8 mouse cellular contexts compared by ENCODE assay signal in the genomic region with DNA sequence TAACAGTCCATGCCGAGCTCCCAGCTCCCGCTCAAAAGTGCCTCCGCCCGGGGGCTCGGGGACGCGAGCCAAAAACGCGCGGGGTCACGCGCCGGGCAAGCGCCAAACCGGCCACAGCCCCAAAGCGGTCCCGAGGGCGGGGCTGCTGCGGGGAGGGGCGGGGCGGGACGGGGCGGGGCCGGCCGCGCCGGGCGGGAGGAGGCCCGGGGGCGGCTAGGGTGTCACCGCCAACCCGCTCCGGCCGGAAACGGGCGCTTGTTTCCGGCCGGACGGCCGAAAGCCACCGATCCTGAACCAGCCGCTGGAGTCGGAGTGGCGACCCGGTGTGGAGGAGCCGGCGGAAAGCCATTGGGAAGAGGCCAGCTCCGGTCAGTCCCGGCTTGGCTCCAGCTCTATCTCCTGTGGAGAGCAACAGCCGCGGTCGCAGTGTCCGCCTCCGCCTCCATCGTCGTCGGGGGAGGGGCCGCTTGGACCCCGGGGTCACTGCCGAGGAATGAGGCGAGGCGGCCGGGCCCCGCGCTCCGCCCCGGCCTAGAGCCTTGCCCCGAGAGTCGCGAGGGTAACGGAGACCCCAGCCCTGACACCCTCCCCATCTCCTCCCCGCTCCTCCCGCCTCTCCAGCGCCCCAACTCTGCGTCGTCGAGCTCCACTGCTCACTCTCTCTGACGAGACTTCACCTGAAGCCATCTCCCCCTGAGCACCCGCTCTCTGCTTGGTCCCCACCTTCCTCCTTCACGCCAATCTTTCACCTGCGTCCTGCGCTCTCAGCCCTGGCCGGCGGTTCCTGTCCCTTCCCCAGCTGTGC. TPM values are rescaled to one million over a fixed set of nuclear protein-coding genes. Genes with fewer than 3 reads are reported as not detected.
DNase-seq lines count a peak whose midpoint lies in the region; ATAC-seq and TF ChIP-seq lines count a peak whose summit lies in the region.

Gene Otud7b (plus strand): TSS at position 267 of the 805 bp plus-strand sequence.

- H3K4me3 ChIP-seq in embryonic facial prominence, embryonic 12.5 days: peak within 1 kb of the TSS; percentile 89
- H3K4me3 ChIP-seq in heart, adult 2 months: peak within 1 kb of the TSS; percentile 94
- peak within 1 kb of the TSS; percentile 98 for H3K4me3 ChIP-seq in kidney, adult 2 months (ENCODE audit: insufficient read depth, low read depth, low read length)
- peak within 1 kb of the TSS; percentile 62 for H3K4me3 ChIP-seq in limb, embryonic 14.5 days (replicated peaks; ENCODE audit: low read length)
- H3K4me3 ChIP-seq in midbrain, embryonic 16.5 days (ENCODE audit: low read depth, low read length): peak within 1 kb of the TSS; percentile 92

- H3K27ac ChIP-seq in embryonic facial prominence, embryonic 12.5 days: peak within 1 kb of the TSS; percentile 94
- peak within 1 kb of the TSS; percentile 94 for H3K27ac ChIP-seq in heart, adult 2 months
- H3K27ac ChIP-seq in kidney, adult 2 months (ENCODE audit: insufficient read depth, low read depth, low read length): peak within 1 kb of the TSS; percentile 94
- peak within 1 kb of the TSS; percentile 83 for H3K27ac ChIP-seq in limb, embryonic 14.5 days (replicated peaks; ENCODE audit: low read depth, low read length)
- H3K27ac ChIP-seq in midbrain, embryonic 16.5 days (ENCODE audit: low read length): peak within 1 kb of the TSS; percentile 76

- intact Hi-C loops in heart, adult 2 months (cut with DNase I): loop anchor here (2.0 kb wide), 1 partner anchor 46 kb away; the partner anchor contains the start of gene Vps45

- TF ChIP-seq CTCF in heart, adult 2 months (IDR thresholded peaks at IDR 0.05): no peak
- TF ChIP-seq CTCF in kidney, adult 2 months (conservative IDR thresholded peaks at IDR 0.05; ENCODE audit: insufficient read depth, insufficient read length, low read depth, low read length): no peak

- H3K4me2 ChIP-seq in embryonic facial prominence, embryonic 12.5 days (replicated peaks): peak within 1 kb of the TSS; percentile 85
- peak within 1 kb of the TSS; percentile 54 for H3K4me2 ChIP-seq in limb, embryonic 14.5 days (replicated peaks; ENCODE audit: low read depth, low read length, severe bottlenecking)
- peak within 1 kb of the TSS; percentile 94 for H3K4me2 ChIP-seq in midbrain, embryonic 16.5 days (ENCODE audit: low read length)

- no peak for TF ChIP-seq EP300 in heart, adult 2 months (IDR thresholded peaks at IDR 0.05; ENCODE audit: insufficient read depth, low read depth, low read length)

- no peaks in the 10 kb centered on the region for H3K27me3 ChIP-seq in embryonic facial prominence, embryonic 12.5 days
- no peaks in the 10 kb centered on the region for H3K27me3 ChIP-seq in heart, adult 2 months (ENCODE audit: control insufficient read depth, insufficient read depth, low read length)
- no peaks in the 10 kb centered on the region for H3K27me3 ChIP-seq in kidney, adult 2 months (replicated peaks; ENCODE audit: control insufficient read depth, insufficient read depth, low read length)
- H3K27me3 ChIP-seq in limb, embryonic 14.5 days (ENCODE audit: control insufficient read depth, insufficient read depth, low read length): no peaks in the 10 kb centered on the region
- no peaks in the 10 kb centered on the region for H3K27me3 ChIP-seq in midbrain, embryonic 16.5 days (ENCODE audit: control insufficient read depth, insufficient read depth, low read depth, low read length)

- H3K9ac ChIP-seq in embryonic facial prominence, embryonic 12.5 days: peak within 1 kb of the TSS; percentile 87
- H3K9ac ChIP-seq in heart, adult 2 months (ENCODE audit: low read depth, low read length): peak within 1 kb of the TSS; percentile 82
- peak within 1 kb of the TSS; percentile 81 for H3K9ac ChIP-seq in limb, embryonic 14.5 days (ENCODE audit: low read depth, low read length, severe bottlenecking)
- peak within 1 kb of the TSS; percentile 83 for H3K9ac ChIP-seq in midbrain, embryonic 16.5 days (ENCODE audit: low read depth, low read length)

- peak; percentile 79 for ATAC-seq in embryonic facial prominence, embryonic 12.5 days (ENCODE audit: insufficient number of reproducible peaks, insufficient read depth, low FRiP score, low TSS enrichment)
- peak; percentile 91 for ATAC-seq in limb, embryonic 14.5 days (ENCODE audit: low FRiP score, low read depth)
- ATAC-seq in midbrain, embryonic 16.5 days: peak; percentile 85

- H3K36me3 ChIP-seq in embryonic facial prominence, embryonic 12.5 days: no peaks in the 10 kb centered on the region
- H3K36me3 ChIP-seq in heart, adult 2 months (ENCODE audit: control insufficient read depth, insufficient read depth, low read length): peaks cover 14% of the 10 kb centered on the region
- no peaks in the 10 kb centered on the region for H3K36me3 ChIP-seq in kidney, adult 2 months (ENCODE audit: control insufficient read depth, insufficient read depth, low read length)
- H3K36me3 ChIP-seq in limb, embryonic 14.5 days (ENCODE audit: control insufficient read depth, insufficient read depth, low read length): 0 out of 2 replicates have a peak, but pooled peaks cover 4% of the 10 kb centered on the region
- H3K36me3 ChIP-seq in midbrain, embryonic 16.5 days (ENCODE audit: control insufficient read depth, insufficient read depth, low read length): no peaks in the 10 kb centered on the region

- peaks cover 2% of the 10 kb centered on the region; the same call in 1 of the 2 replicates for H3K79me2 ChIP-seq in heart, adult 2 months (replicated peaks; ENCODE audit: control insufficient read depth, insufficient read depth, low read length)

- peak; percentile 86 for DNase-seq in 3134 (ENCODE audit: extremely low read depth, insufficient read length, low spot score)
- DNase-seq in adrenal gland, postnatal 25 days: peak; percentile 85
- peak; percentile 89 for DNase-seq in heart, adult 2 months
- peak; percentile 89 for DNase-seq in kidney, adult 2 months
- DNase-seq in limb, embryonic 14.5 days (ENCODE audit: low spot score): peak; percentile 81
- peak; percentile 84 to 88 for DNase-seq in spleen, postnatal 10 days (ENCODE audit: low spot score in 2 of 2)

- peak; percentile 63 for TF ChIP-seq POLR2A in heart, adult 2 months (IDR thresholded peaks at IDR 0.05; ENCODE audit: insufficient read depth, low read depth, low read length)
- TF ChIP-seq POLR2A in kidney, adult 2 months (IDR thresholded peaks at IDR 0.05; ENCODE audit: low read depth, low read length): peak; percentile 59
- peak; percentile 53; the same call in 1 of the 2 replicates for TF ChIP-seq POLR2A in limb, embryonic 14.5 days (IDR thresholded peaks at IDR 0.05; ENCODE audit: borderline replicate concordance, extremely low read depth, insufficient read depth, insufficient read length)

- WGBS in embryonic facial prominence, embryonic 12.5 days: 1% methylated on average over 84 of the region's 84 CpGs
- under 1% methylated on average over 68 of the region's 84 CpGs for WGBS in heart, adult 2 months
- under 1% methylated on average over 82 of the region's 84 CpGs for WGBS in kidney, adult 2 months
- 1% methylated on average over 55 of the region's 84 CpGs for WGBS in limb, embryonic 14.5 days
- WGBS in midbrain, embryonic 16.5 days: under 1% methylated on average over 69 of the region's 84 CpGs

- H3K9me3 ChIP-seq in embryonic facial prominence, embryonic 12.5 days: no peaks in the 10 kb centered on the region
- H3K9me3 ChIP-seq in limb, embryonic 14.5 days (ENCODE audit: control insufficient read depth, low read length): no peaks in the 10 kb centered on the region
- H3K9me3 ChIP-seq in midbrain, embryonic 16.5 days (replicated peaks; ENCODE audit: control insufficient read depth, low read length, poor library complexity, severe bottlenecking): no peaks in the 10 kb centered on the region

- H3K4me1 ChIP-seq in embryonic facial prominence, embryonic 12.5 days: peaks cover 19% of the 10 kb centered on the region; the same call in 1 of the 2 replicates
- peaks cover 5% of the 10 kb centered on the region for H3K4me1 ChIP-seq in heart, adult 2 months (ENCODE audit: control insufficient read depth, insufficient read depth, low read length)
- no peaks in the 10 kb centered on the region; the same call in 1 of the 2 replicates for H3K4me1 ChIP-seq in kidney, adult 2 months (ENCODE audit: control insufficient read depth, insufficient read depth, low read length)
- peaks cover 16% of the 10 kb centered on the region for H3K4me1 ChIP-seq in limb, embryonic 14.5 days (ENCODE audit: control insufficient read depth, insufficient read depth, low read length)
- peaks cover 14% of the 10 kb centered on the region for H3K4me1 ChIP-seq in midbrain, embryonic 16.5 days (ENCODE audit: control insufficient read depth, insufficient read depth, low read length)

RNA-seq across cellular contexts. Expression of gene Otud7b, which starts in this region (rescaled TPM):
- total RNA-seq in adrenal gland, postnatal 25 days (2021): 25.8 and 40.5 TPM in 2 replicates
- 20.2 and 20.6 TPM in 2 replicates for polyA plus RNA-seq in embryonic facial prominence, embryonic 12.5 days (2016; fragmentation: Nextera tagmentation; extraction: Ambion mirVana)
- total RNA-seq in heart, adult 2 months (2021): 10 to 100 TPM; 46.0 to 57.4 TPM
- polyA plus RNA-seq in heart, adult 2 months (2012; rRNA removed): 10.9 and 15.8 TPM in 2 replicates
- 10.1 and 15.0 TPM in 2 replicates for polyA plus RNA-seq in kidney, adult 2 months (2012; rRNA removed)
- 14.0 and 14.3 TPM in 2 replicates for polyA plus RNA-seq in limb, embryonic 14.5 days (2012; rRNA removed)
- polyA plus RNA-seq in limb, embryonic 14.5 days (2014; fragmentation: Nextera tagmentation; extraction: Ambion mirVana): 20.9 and 24.7 TPM in 2 replicates
- 7.0 and 8.4 TPM in 2 replicates for polyA plus RNA-seq in midbrain, embryonic 16.5 days (2015; fragmentation: Nextera tagmentation; extraction: Ambion mirVana)

Comparison
In these comparisons a context has a peak if more than half of its experiments do, and no peak if none do; other contexts are left out.
1. Peak in every context shown above with its lines: DNase-seq, ATAC-seq, H3K4me3 ChIP-seq and H3K27ac ChIP-seq.